Mouse (Mus musculus) embryonic fibroblast, embryonic 13.5 days (primary cell): ENCODE data around the gene C1qtnf1.

Source experiments
- CTCF ChIP-seq: IDR thresholded peaks from 2 replicates; pipeline ENCODE4 v1.5.1; 2011; ENCODE audit warnings: mild to moderate bottlenecking, control low read depth, low read length, moderate library complexity, borderline replicate concordance; ENCODE audit not compliant: insufficient read depth
- POLR2A ChIP-seq: IDR thresholded peaks from 2 replicates; pipeline ENCODE4 v1.6.1; 2011; ENCODE audit warnings: low read depth, mild to moderate bottlenecking, control low read depth, low read length, moderate library complexity

- TF ChIP-seq POLR2A (no peak), CTCF (no peak)
These were observed 23.8 kb upstream of the C1qtnf1 start for GRCm38 (mm10) chr11:118403951-118404899.
